Mouse (Mus musculus) liver, embryonic 11.5 days (tissue): ENCODE measurements around the gene Abca8b. TPM values are rescaled to one million over a fixed set of nuclear protein-coding genes. Genes with fewer than 3 reads are reported as not detected.

ENCODE experiments used
- ATAC-seq: fragments of 200-750 bp; cut with Nextera tagmentation; replicated peaks from 2 replicates; pipeline ENCODE4 v1.8.0; 2017; ENCODE audit warnings: moderate number of reproducible peaks, mild to moderate bottlenecking, moderate TSS enrichment, moderate library complexity; ENCODE audit not compliant: low FRiP score
- DNase-seq: peaks from one replicate; pipeline ENCODE4 v3.0.0-alpha.2; 2017; ENCODE audit warnings: low spot score
- H3K27ac ChIP-seq: fragments of 300-500 bp; sonication (generic); 2 replicates; pipeline ENCODE4 v1.5.1; 2014; ENCODE audit warnings: mild to moderate bottlenecking, low read depth, low read length, control low read depth
- H3K27me3 ChIP-seq: fragments of 300-500 bp; sonication (generic); replicated peaks from 2 replicates; pipeline ENCODE4 v1.6.1; 2014; ENCODE audit warnings: low read length, mixed read lengths; ENCODE audit not compliant: control insufficient read depth, insufficient read depth
- H3K36me3 ChIP-seq: fragments of 300-500 bp; sonication (generic); 2 replicates; pipeline ENCODE4 v1.6.1; 2014; ENCODE audit warnings: mild to moderate bottlenecking, low read length, moderate library complexity, mixed read lengths; ENCODE audit not compliant: control insufficient read depth, insufficient read depth
- H3K4me1 ChIP-seq: fragments of 300-500 bp; sonication (generic); replicated peaks from 2 replicates; pipeline ENCODE4 v1.6.1; 2014; ENCODE audit warnings: low read length, mixed read lengths; ENCODE audit not compliant: control insufficient read depth, insufficient read depth
- H3K4me2 ChIP-seq: fragments of 300-500 bp; sonication (generic); 2 replicates; pipeline ENCODE4 v1.6.1; 2014; ENCODE audit warnings: mild to moderate bottlenecking, control low read depth, moderate library complexity
- H3K4me3 ChIP-seq: fragments of 300-500 bp; sonication (generic); 2 replicates; pipeline ENCODE4 v1.5.1; 2014; ENCODE audit warnings: low read depth, low read length, control low read depth
- H3K9ac ChIP-seq: fragments of 300-500 bp; sonication (generic); 2 replicates; pipeline ENCODE4 v1.6.1; 2014; ENCODE audit warnings: low read depth, low read length, control low read depth
- H3K9me3 ChIP-seq: fragments of 300-500 bp; sonication (generic); 2 replicates; pipeline ENCODE4 v1.6.1; 2016; ENCODE audit warnings: low read length, inconsistent platforms, mixed read lengths; ENCODE audit not compliant: control insufficient read depth
- WGBS: fragments of 180-500 bp; shearing (Covaris S2); extraction: QIAGEN DNeasy Blood & Tissue Kit; methylation state at CpG from one replicate; pipeline ENCODE4 v1.1.7; 2014; 5-methylcytosine and 5-hydroxymethylcytosine counted together
- polyA plus RNA-seq: library from polyadenylated mRNA; unstranded; fragments of >200 nt; fragmentation: Nextera tagmentation; extraction: Ambion mirVana; gene quantifications from 2 replicates; pipeline ENCODE4 v1.2.1, GENCODE M21; 2014

The Abca8b gene
- polyA plus RNA-seq, 1 experiment from 2014 or later = 6.1 TPM

- DNase-seq (no peak), ATAC-seq (no peak)
- Histone ChIP-seq H3K27me3 (no peaks in the 10 kb centered on the region), H3K36me3 (no peaks in the 10 kb centered on the region), H3K4me2 (no peak overlapping the region), H3K9me3 (no peaks in the 10 kb centered on the region), H3K27ac (no peak overlapping the region), H3K9ac (no peak overlapping the region), H3K4me3 (no peak overlapping the region), H3K4me1 (no peaks in the 10 kb centered on the region)
- 67% methylated on average over 3 of the region's 3 CpGs for WGBS
Observed at GRCm38 (mm10) chr11:109893894-109894804, 101.5 kb downstream of the Abca8b start.

- H3K27me3 ChIP-seq = no peaks in the 10 kb centered on the region
- no peaks in the 10 kb centered on the region for H3K36me3 ChIP-seq
- H3K4me3 ChIP-seq = no peak overlapping the region
- H3K4me2 ChIP-seq = no peak overlapping the region
- whole genome bisulfite sequencing = 76% methylated on average over 4 of the region's 4 CpGs
- H3K9ac ChIP-seq = no peak overlapping the region
- no peaks in the 10 kb centered on the region for H3K4me1 ChIP-seq
- no peaks in the 10 kb centered on the region for H3K9me3 ChIP-seq
- no peak overlapping the region for H3K27ac ChIP-seq
- ATAC-seq (no peak), DNase-seq (no peak)
Observed at GRCm38 (mm10) chr11:109891989-109892386, 103.7 kb downstream of the Abca8b start.

GRCm38 (mm10) chr11:109891371-109891988 lies 104.2 kb downstream of the Abca8b start:
- no peaks in the 10 kb centered on the region for H3K36me3 ChIP-seq
- H3K4me3 ChIP-seq = no peak overlapping the region
- WGBS = 86% methylated on average over 8 of the region's 8 CpGs
- H3K27ac ChIP-seq = no peak overlapping the region
- no peak overlapping the region for H3K9ac ChIP-seq
- H3K27me3 ChIP-seq = no peaks in the 10 kb centered on the region
- no peaks in the 10 kb centered on the region for H3K4me1 ChIP-seq
- DNase-seq (no peak), ATAC-seq (no peak)
- no peak overlapping the region for H3K4me2 ChIP-seq
- no peaks in the 10 kb centered on the region for H3K9me3 ChIP-seq

- Histone ChIP-seq H3K4me3 (no peak overlapping the region), H3K9me3 (no peaks in the 10 kb centered on the region), H3K27me3 (no peaks in the 10 kb centered on the region), H3K4me1 (no peaks in the 10 kb centered on the region), H3K4me2 (no peak overlapping the region), H3K27ac (no peak overlapping the region), H3K36me3 (no peaks in the 10 kb centered on the region), H3K9ac (no peak overlapping the region)
- WGBS = 81% methylated on average over 4 of the region's 4 CpGs
- DNase-seq (no peak), ATAC-seq (no peak)
Observed at GRCm38 (mm10) chr11:109889595-109889994, 106.0 kb downstream of the Abca8b start.

GRCm38 (mm10) chr11:109886757-109887156 lies 108.9 kb downstream of the Abca8b start:
- Histone ChIP-seq H3K9me3 (no peaks in the 10 kb centered on the region), H3K27ac (no peak overlapping the region), H3K4me2 (no peak overlapping the region), H3K36me3 (no peaks in the 10 kb centered on the region), H3K27me3 (no peaks in the 10 kb centered on the region), H3K4me1 (no peaks in the 10 kb centered on the region), H3K4me3 (no peak overlapping the region), H3K9ac (no peak overlapping the region)
- 84% methylated on average over 4 of the region's 4 CpGs for WGBS
- DNase-seq (no peak), ATAC-seq (no peak)

GRCm38 (mm10) chr11:109885521-109885920 lies 110.1 kb downstream of the Abca8b start:
- no peak overlapping the region for H3K4me2 ChIP-seq

GRCm38 (mm10) chr11:109884801-109885200 lies 110.8 kb downstream of the Abca8b start:
- H3K27me3 ChIP-seq = no peaks in the 10 kb centered on the region
- WGBS = 64% methylated on average over 4 of the region's 4 CpGs
- no peak for DNase-seq
- H3K27ac ChIP-seq = no peak overlapping the region
- H3K4me3 ChIP-seq = no peak overlapping the region
- no peak overlapping the region for H3K4me2 ChIP-seq
- H3K36me3 ChIP-seq = no peaks in the 10 kb centered on the region
- no peak for ATAC-seq
- H3K9ac ChIP-seq = no peak overlapping the region
- no peaks in the 10 kb centered on the region for H3K9me3 ChIP-seq
- H3K4me1 ChIP-seq = no peaks in the 10 kb centered on the region

More at GRCm38 (mm10) chr11:109885521-109885920, 110.1 kb downstream of the Abca8b start:
- Histone ChIP-seq H3K9me3 (no peaks in the 10 kb centered on the region), H3K27ac (no peak overlapping the region), H3K36me3 (no peaks in the 10 kb centered on the region), H3K4me1 (no peaks in the 10 kb centered on the region), H3K4me3 (no peak overlapping the region), H3K27me3 (no peaks in the 10 kb centered on the region), H3K9ac (no peak overlapping the region)
- 81% methylated on average over 3 of the region's 3 CpGs for WGBS
- ATAC-seq (no peak), DNase-seq (no peak)

- WGBS = 48% methylated on average over 3 of the region's 3 CpGs
- no peak overlapping the region for H3K27ac ChIP-seq
- H3K9me3 ChIP-seq = no peaks in the 10 kb centered on the region
- H3K9ac ChIP-seq = no peak overlapping the region
- H3K4me2 ChIP-seq = no peak overlapping the region
- no peak overlapping the region for H3K4me3 ChIP-seq
- H3K27me3 ChIP-seq = no peaks in the 10 kb centered on the region
- H3K4me1 ChIP-seq = no peaks in the 10 kb centered on the region
- no peak for DNase-seq
- no peak for ATAC-seq
- H3K36me3 ChIP-seq = no peaks in the 10 kb centered on the region
Observed at GRCm38 (mm10) chr11:109884126-109884525, 111.5 kb downstream of the Abca8b start.
